Mouse (Mus musculus) embryo, embryonic 10 days (tissue): ENCODE measurements at regions not wholly inside any gene's neighbourhood (a gene's known extent, or its start where the extent isn't known, plus 50 kb on each side); places are given as distances from the start of the nearest gene placed in this dataset.

Experiments
- DNase-seq: peaks from one replicate; pipeline ENCODE4 v3.0.0-alpha.2; 2015; ENCODE audit warnings: low spot score

GRCm38 (mm10) chr14:25174402-25174801, 284.6 kb upstream of the Zmiz1 start:
- DNase-seq = peak; percentile 21

GRCm38 (mm10) chr14:25176206-25176605, 282.8 kb upstream of the Zmiz1 start:
- no peak for DNase-seq

- no peak for DNase-seq
Measured at GRCm38 (mm10) chr14:25180126-25180525, 278.9 kb upstream of the Zmiz1 start.

- DNase-seq = no peak
Measured at GRCm38 (mm10) chr14:25181406-25181805, 277.6 kb upstream of the Zmiz1 start.

GRCm38 (mm10) chr14:25184042-25184441, 274.9 kb upstream of the Zmiz1 start:
- DNase-seq = no peak

GRCm38 (mm10) chr14:25184875-25185274, 274.1 kb upstream of the Zmiz1 start:
- no peak for DNase-seq

- no peak for DNase-seq
Measured at GRCm38 (mm10) chr14:25185556-25185958, 273.4 kb upstream of the Zmiz1 start.

GRCm38 (mm10) chr14:25185959-25186771, 272.8 kb upstream of the Zmiz1 start:
- peak; percentile 46 for DNase-seq

GRCm38 (mm10) chr14:25187715-25188114, 271.3 kb upstream of the Zmiz1 start:
- DNase-seq = no peak

GRCm38 (mm10) chr14:25189256-25189655, 269.7 kb upstream of the Zmiz1 start:
- no peak for DNase-seq

GRCm38 (mm10) chr14:25190680-25191270, 268.2 kb upstream of the Zmiz1 start:
- DNase-seq = no peak

- peak; percentile 52 for DNase-seq
Measured at GRCm38 (mm10) chr14:25196820-25197219, 262.2 kb upstream of the Zmiz1 start.

- DNase-seq = no peak
Measured at GRCm38 (mm10) chr14:25199900-25200299, 259.1 kb upstream of the Zmiz1 start.

- DNase-seq = no peak
Measured at GRCm38 (mm10) chr14:25200656-25201179, 258.3 kb upstream of the Zmiz1 start.

GRCm38 (mm10) chr14:25202312-25202711, 256.7 kb upstream of the Zmiz1 start:
- no peak for DNase-seq

GRCm38 (mm10) chr14:25204091-25204490, 254.9 kb upstream of the Zmiz1 start:
- DNase-seq = no peak

GRCm38 (mm10) chr14:25206855-25207254, 252.1 kb upstream of the Zmiz1 start:
- DNase-seq = no peak

- peak; percentile 34 for DNase-seq
Measured at GRCm38 (mm10) chr14:25207422-25207821, 251.6 kb upstream of the Zmiz1 start.

- peak; percentile 71 for DNase-seq
Measured at GRCm38 (mm10) chr14:25208221-25209056, 250.5 kb upstream of the Zmiz1 start.

GRCm38 (mm10) chr14:25213056-25213455, 245.9 kb upstream of the Zmiz1 start:
- DNase-seq = no peak

- DNase-seq = no peak
Measured at GRCm38 (mm10) chr14:25223091-25223490, 235.9 kb upstream of the Zmiz1 start.

- DNase-seq = no peak
Measured at GRCm38 (mm10) chr14:25225214-25225613, 233.8 kb upstream of the Zmiz1 start.
